Comparison of ENCODE assay signal across 14 mouse cellular contexts in the genomic region with DNA sequence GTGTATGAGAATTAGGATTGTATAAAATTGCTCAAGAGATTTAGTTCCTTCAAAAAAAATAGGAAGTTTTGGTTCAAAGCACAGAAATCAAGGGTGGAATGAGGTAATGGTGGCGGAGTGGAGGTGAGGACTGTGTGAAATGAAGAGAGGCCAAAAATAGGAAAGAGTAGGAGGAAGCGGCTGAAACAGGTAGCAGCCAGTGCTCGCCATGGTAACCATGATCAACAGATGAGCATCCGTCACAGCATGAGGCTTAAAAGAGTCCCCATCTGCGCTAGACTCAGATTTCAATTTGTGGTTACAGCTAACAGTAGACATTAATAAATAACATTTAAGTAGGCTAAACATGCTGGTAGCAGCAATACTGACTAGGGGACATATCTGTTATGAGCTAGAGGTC. TPM values are rescaled to one million over a fixed set of nuclear protein-coding genes. Genes with fewer than 3 reads are reported as not detected.
DNase-seq lines count a peak whose midpoint lies in the region; ATAC-seq and TF ChIP-seq lines count a peak whose summit lies in the region.
"Had no signal": no experiment of that assay in that cellular context is flagged by ENCODE, and none has a peak within 500 bp of the region (broad histone marks: within the 10 kb centered on the region; RNA-seq: fewer than 3 reads in every experiment).

No protein-coding gene starts in this region.

- no peak overlapping the region for H3K9ac ChIP-seq in stomach, embryonic 14.5 days (replicated peaks; ENCODE audit: low read depth, low read length)
- no peak overlapping the region for H3K9ac ChIP-seq in stomach, postnatal 0 days (ENCODE audit: low read length)
- H3K9ac ChIP-seq: heart, embryonic 15.5 days; limb, embryonic 15.5 days had no signal

- H3K9me3 ChIP-seq in stomach, embryonic 14.5 days (ENCODE audit: control insufficient read depth, low read depth, low read length) = no peaks in the 10 kb centered on the region
- no peaks in the 10 kb centered on the region for H3K9me3 ChIP-seq in stomach, postnatal 0 days (ENCODE audit: control insufficient read depth, low read length)
- H3K9me3 ChIP-seq: heart, embryonic 15.5 days; limb, embryonic 15.5 days had no signal

- intact Hi-C loops in heart, postnatal 10 days (cut with DNase I) = no loop called here

- no peaks in the 10 kb centered on the region for H3K36me3 ChIP-seq in stomach, embryonic 14.5 days (ENCODE audit: control insufficient read depth, insufficient read depth, low read length)
- no peaks in the 10 kb centered on the region for H3K36me3 ChIP-seq in stomach, postnatal 0 days (ENCODE audit: control insufficient read depth, insufficient read depth, low read length)
- H3K36me3 ChIP-seq: heart, embryonic 15.5 days; limb, embryonic 15.5 days had no signal

- TF ChIP-seq EP300 in stomach, postnatal 0 days (optimal IDR thresholded peaks at IDR 0.05) = no peak

- ATAC-seq in stomach, embryonic 14.5 days (ENCODE audit: insufficient number of reproducible peaks, insufficient read depth, low FRiP score, low read depth) = no peak
- ATAC-seq in stomach, postnatal 0 days (ENCODE audit: low FRiP score, low TSS enrichment) = no peak
- ATAC-seq: forebrain, embryonic 16.5 days had no signal

- no peak overlapping the region for H3K4me2 ChIP-seq in stomach, embryonic 14.5 days (replicated peaks; ENCODE audit: low read depth, low read length)
- H3K4me2 ChIP-seq in stomach, postnatal 0 days (replicated peaks; ENCODE audit: low read depth) = no peak overlapping the region
- H3K4me2 ChIP-seq: heart, embryonic 15.5 days; limb, embryonic 15.5 days had no signal

- H3K27ac ChIP-seq in stomach, embryonic 14.5 days (ENCODE audit: low read length) = 0 out of 2 replicates have a peak overlapping the region, but pooled peaks have one; percentile 10
- no peak overlapping the region for H3K27ac ChIP-seq in stomach, postnatal 0 days (replicated peaks)
- H3K27ac ChIP-seq: heart, embryonic 15.5 days; limb, embryonic 15.5 days had no signal

- H3K27me3 ChIP-seq in stomach, embryonic 14.5 days (ENCODE audit: control insufficient read depth, insufficient read depth, low read length) = no peaks in the 10 kb centered on the region
- H3K27me3 ChIP-seq in stomach, postnatal 0 days (ENCODE audit: control insufficient read depth, insufficient read depth, low read length) = no peaks in the 10 kb centered on the region
- H3K27me3 ChIP-seq: heart, embryonic 15.5 days; limb, embryonic 15.5 days had no signal

- peak; percentile 64 for DNase-seq in heart, adult 11 months
- no peak for DNase-seq in heart, postnatal 10 days
- DNase-seq in stomach, postnatal 0 days (ENCODE audit: low spot score) = no peak
- DNase-seq in layer of hippocampus, postnatal 36 days = peak; percentile 55 to 57
- no peak for DNase-seq in thymus, postnatal 0 days (ENCODE audit: low spot score)
- DNase-seq in gastrocnemius, postnatal 25 days = no peak
- no peak for DNase-seq in kidney, adult 9 months
- DNase-seq: adrenal gland, postnatal 36 days; embryo, embryonic 11 days; lung, postnatal 36 days had no signal

- no peak for TF ChIP-seq CTCF in stomach, postnatal 0 days (IDR thresholded peaks at IDR 0.05; ENCODE audit: low read depth)

- 64% methylated on average over 5 of the region's 5 CpGs for WGBS in stomach, embryonic 14.5 days
- 66% methylated on average over 5 of the region's 5 CpGs for WGBS in stomach, postnatal 0 days

- peaks cover 17% of the 10 kb centered on the region for H3K4me1 ChIP-seq in stomach, embryonic 14.5 days (ENCODE audit: control insufficient read depth, insufficient read depth, low read length)
- H3K4me1 ChIP-seq in stomach, postnatal 0 days (replicated peaks; ENCODE audit: control insufficient read depth, insufficient read depth) = 0 out of 2 replicates have a peak, but pooled peaks cover 2% of the 10 kb centered on the region
- H3K4me1 ChIP-seq: heart, embryonic 15.5 days had no signal

- H3K4me3 ChIP-seq in stomach, embryonic 14.5 days (ENCODE audit: low read depth, low read length) = no peak overlapping the region
- H3K4me3 ChIP-seq in stomach, postnatal 0 days (ENCODE audit: low read depth, low read length) = no peak overlapping the region
- H3K4me3 ChIP-seq: heart, embryonic 15.5 days; limb, embryonic 15.5 days had no signal

RNA-seq across cellular contexts. Expression of a gene that starts 33.4 kb away (rescaled TPM):
- total RNA-seq in heart, postnatal 10 days (2021) = 10 to 100 TPM; 15.9 to 16.0 TPM
- polyA plus RNA-seq in stomach, embryonic 14.5 days (2014; fragmentation: Nextera tagmentation; extraction: Ambion mirVana) = 2.7 and 3.0 TPM in 2 replicates
- 0.76 and 0.86 TPM in 2 replicates for polyA plus RNA-seq in stomach, postnatal 0 days (2015; fragmentation: Nextera tagmentation; extraction: Ambion mirVana)
- 100 to 1,000 TPM in 1 of 2 experiments, 10 to 100 TPM in 1; 98.9 to 121 TPM for total RNA-seq in layer of hippocampus, postnatal 36 days (2021)
- 1.4 and 2.2 TPM in 2 replicates for polyA plus RNA-seq in thymus, postnatal 0 days (2015; fragmentation: Nextera tagmentation; extraction: Ambion mirVana)
- 1 to 10 TPM; 2.8 to 3.1 TPM for total RNA-seq in gastrocnemius, postnatal 25 days (2021)

Comparison
In these comparisons a context has a peak if more than half of its experiments do, and no peak if none do; other contexts are left out.
1. DNase-seq: peak in heart, adult 11 months (single experiment) and layer of hippocampus, postnatal 36 days (2 of 2); none in heart, postnatal 10 days (0 of 2), stomach, postnatal 0 days (single experiment), thymus, postnatal 0 days (single experiment), gastrocnemius, postnatal 25 days (single experiment) and kidney, adult 9 months (single experiment).
2. RNA of a gene that starts 33.4 kb away (total RNA-seq): 98.9 to 121 TPM in layer of hippocampus, postnatal 36 days; 15.9 to 16.0 TPM in heart, postnatal 10 days and 2.8 to 3.1 TPM in gastrocnemius, postnatal 25 days; every median in the first group is over 4 times any median in the second.